Mouse (Mus musculus) midbrain, postnatal 0 days (tissue): Measurements from ENCODE around the gene Olfr1331. TPM values are rescaled to one million over a fixed set of nuclear protein-coding genes. Genes with fewer than 3 reads are reported as not detected.

Source experiments
- ATAC-seq: fragments of 200-750 bp; cut with Nextera tagmentation; 2 replicates; pipeline ENCODE4 v1.8.0; 2017; ENCODE audit warnings: moderate number of reproducible peaks, mild to moderate bottlenecking, moderate TSS enrichment, moderate library complexity; ENCODE audit not compliant: low FRiP score
- DNase-seq: peaks from one replicate; pipeline ENCODE4 v3.0.0-alpha.2; 2015; ENCODE audit warnings: low spot score
- H3K27ac ChIP-seq: fragments of 300-500 bp; sonication (generic); 2 replicates; pipeline ENCODE4 v1.5.1; 2014; ENCODE audit warnings: low read depth, mild to moderate bottlenecking, low read length, mixed read lengths
- H3K27me3 ChIP-seq: fragments of 300-500 bp; sonication (generic); 2 replicates; pipeline ENCODE4 v1.6.1; 2014; ENCODE audit warnings: low read length, control low read depth, mixed read lengths; ENCODE audit not compliant: insufficient read depth
- H3K36me3 ChIP-seq: fragments of 300-500 bp; sonication (generic); 2 replicates; pipeline ENCODE4 v1.6.1; 2014; ENCODE audit warnings: low read length, control low read depth, mixed read lengths; ENCODE audit not compliant: insufficient read depth
- H3K4me1 ChIP-seq: fragments of 300-500 bp; sonication (generic); 2 replicates; pipeline ENCODE4 v1.6.1; 2014; ENCODE audit warnings: mild to moderate bottlenecking, control low read depth, antibody characterized with exemption, low read length, mixed read lengths; ENCODE audit not compliant: insufficient read depth
- H3K4me2 ChIP-seq: fragments of 300-500 bp; sonication (generic); 2 replicates; pipeline ENCODE4 v1.6.1; 2014; ENCODE audit warnings: low read depth, mild to moderate bottlenecking, low read length, mixed read lengths; ENCODE audit not compliant: poor library complexity, severe bottlenecking
- H3K4me3 ChIP-seq: fragments of 300-500 bp; sonication (generic); 2 replicates; pipeline ENCODE4 v1.5.1; 2014; ENCODE audit warnings: low read depth, mild to moderate bottlenecking, low read length, moderate library complexity
- H3K9ac ChIP-seq: fragments of 300-500 bp; sonication (generic); replicated peaks from 2 replicates; pipeline ENCODE4 v1.6.1; 2014; ENCODE audit warnings: mild to moderate bottlenecking, low read length, moderate library complexity, mixed read lengths; ENCODE audit not compliant: poor library complexity, severe bottlenecking
- H3K9me3 ChIP-seq: fragments of 300-500 bp; sonication (generic); 2 replicates; pipeline ENCODE4 v1.6.1; 2016; ENCODE audit warnings: low read length, control low read depth
- CTCF ChIP-seq: IDR thresholded peaks from 2 replicates; pipeline ENCODE4 v1.5.1; 2016; ENCODE audit warnings: antibody characterized with exemption, mild to moderate bottlenecking
- WGBS: fragments of 180-500 bp; shearing (Covaris S2); extraction: QIAGEN DNeasy Blood & Tissue Kit; methylation state at CpG from one replicate; pipeline ENCODE4 v1.1.7; 2014; 5-methylcytosine and 5-hydroxymethylcytosine counted together
- polyA plus RNA-seq: library from polyadenylated mRNA; unstranded; fragments of >200 nt; fragmentation: Nextera tagmentation; extraction: Ambion mirVana; gene quantifications from 2 replicates; pipeline ENCODE4 v1.2.1, GENCODE M21; 2015
- total RNA-seq: library from RNA; depleted of rRNA; stranded (reverse); fragments of >200 nt; gene quantifications from 2 replicates; pipeline ENCODE4 v1.2.3, GENCODE M21; 2014; rRNA removed

The Olfr1331 gene
- total RNA-seq (not detected in 2 replicates), polyA plus RNA-seq (not detected in 2 replicates)

- no peak for TF ChIP-seq CTCF
- DNase-seq (no peak), ATAC-seq (no peak)
- no peaks in the 10 kb centered on the region for H3K4me1 ChIP-seq
- H3K27ac ChIP-seq, result no peak within 1 kb of the TSS
- no peak within 1 kb of the TSS for H3K4me2 ChIP-seq
- WGBS, result 97% methylated on average over 1 of the region's 1 CpGs
- no peak within 1 kb of the TSS for H3K4me3 ChIP-seq
- H3K9me3 ChIP-seq, result no peaks in the 10 kb centered on the region
- H3K36me3 ChIP-seq, result no peaks in the 10 kb centered on the region
- no peak within 1 kb of the TSS for H3K9ac ChIP-seq
- H3K27me3 ChIP-seq, result no peaks in the 10 kb centered on the region
Observed at GRCm38 (mm10) chr4:118864349-118864748, at the start of gene Olfr1331. TSS of gene Olfr1331 (plus strand) at chr4:118864649.

GRCm38 (mm10) chr4:118818921-118819320 lies 45.5 kb upstream of the Olfr1331 start:
- H3K27ac ChIP-seq, result no peak overlapping the region
- no peaks in the 10 kb centered on the region for H3K27me3 ChIP-seq
- H3K36me3 ChIP-seq, result no peaks in the 10 kb centered on the region
- 81% methylated on average over 1 of the region's 1 CpGs for WGBS
- TF ChIP-seq CTCF, result no peak
- no peak for ATAC-seq
- no peak overlapping the region for H3K4me2 ChIP-seq
- H3K9me3 ChIP-seq, result no peaks in the 10 kb centered on the region
- no peak overlapping the region for H3K9ac ChIP-seq
- H3K4me3 ChIP-seq, result no peak overlapping the region
- H3K4me1 ChIP-seq, result no peaks in the 10 kb centered on the region
- DNase-seq, result peak; percentile 3

GRCm38 (mm10) chr4:118836179-118836578 lies 28.3 kb upstream of the Olfr1331 start, which contains the start of gene Olfr1333:
TSS of gene Olfr1333 (minus strand) at chr4:118836279.
- Histone ChIP-seq H3K4me1 (no peaks in the 10 kb centered on the region), H3K4me3 (no peak within 1 kb of the TSS), H3K9ac (no peak within 1 kb of the TSS), H3K9me3 (no peaks in the 10 kb centered on the region), H3K36me3 (no peaks in the 10 kb centered on the region), H3K27ac (no peak within 1 kb of the TSS), H3K4me2 (no peak within 1 kb of the TSS), H3K27me3 (no peaks in the 10 kb centered on the region)
- DNase-seq (no peak), ATAC-seq (no peak)
- 97% methylated on average over 1 of the region's 1 CpGs for WGBS
- no peak for TF ChIP-seq CTCF

GRCm38 (mm10) chr4:118861791-118862190 lies 2.7 kb upstream of the Olfr1331 start:
- no peaks in the 10 kb centered on the region for H3K27me3 ChIP-seq
- H3K27ac ChIP-seq, result no peak overlapping the region
- no peak overlapping the region for H3K9ac ChIP-seq
- DNase-seq, result no peak
- no peaks in the 10 kb centered on the region for H3K36me3 ChIP-seq
- no peak for ATAC-seq
- H3K9me3 ChIP-seq, result no peaks in the 10 kb centered on the region
- 76% methylated on average over 1 of the region's 1 CpGs for WGBS
- H3K4me3 ChIP-seq, result no peak overlapping the region
- no peaks in the 10 kb centered on the region for H3K4me1 ChIP-seq
- TF ChIP-seq CTCF, result no peak
- H3K4me2 ChIP-seq, result no peak overlapping the region

- WGBS, result 39% methylated on average over 4 of the region's 4 CpGs
- Histone ChIP-seq H3K4me2 (no peak overlapping the region), H3K9me3 (no peaks in the 10 kb centered on the region), H3K36me3 (no peaks in the 10 kb centered on the region), H3K4me3 (no peak overlapping the region), H3K4me1 (no peaks in the 10 kb centered on the region), H3K9ac (no peak overlapping the region), H3K27me3 (no peaks in the 10 kb centered on the region), H3K27ac (no peak overlapping the region)
- no peak for TF ChIP-seq CTCF
- DNase-seq, result peak; percentile 12
- ATAC-seq, result no peak
Observed at GRCm38 (mm10) chr4:118862704-118863103, 1.7 kb upstream of the Olfr1331 start.

GRCm38 (mm10) chr4:118867566-118867965 lies 3.1 kb downstream of the Olfr1331 start:
- no peak for TF ChIP-seq CTCF
- ATAC-seq (no peak), DNase-seq (no peak)
- H3K9me3 ChIP-seq, result no peaks in the 10 kb centered on the region
- no peaks in the 10 kb centered on the region for H3K27me3 ChIP-seq
- H3K36me3 ChIP-seq, result no peaks in the 10 kb centered on the region
- H3K27ac ChIP-seq, result no peak overlapping the region
- no peaks in the 10 kb centered on the region for H3K4me1 ChIP-seq
- no peak overlapping the region for H3K4me3 ChIP-seq
- H3K9ac ChIP-seq, result no peak overlapping the region
- H3K4me2 ChIP-seq, result no peak overlapping the region
